Mouse (Mus musculus): ENCODE results near the gene Atp6v0e2.

Gene Atp6v0e2

DNA sequence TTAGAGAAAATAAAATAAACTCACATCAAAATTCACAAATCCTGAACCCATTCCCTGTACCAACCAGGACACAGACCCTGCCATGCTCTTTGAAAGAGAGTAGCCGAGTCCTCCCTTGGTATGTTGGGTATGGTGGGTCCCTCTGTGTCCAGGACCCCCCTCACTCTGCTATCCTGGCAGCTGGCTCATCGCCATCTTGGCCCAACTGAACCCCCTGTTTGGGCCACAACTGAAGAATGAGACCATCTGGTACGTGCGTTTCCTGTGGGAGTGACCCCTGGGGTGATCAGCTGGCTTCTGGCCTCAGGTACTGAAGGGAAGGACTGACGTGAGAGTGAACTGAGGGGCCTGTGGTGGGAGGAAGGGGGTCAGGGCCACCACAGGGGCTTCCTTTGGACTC, 2.4 kb downstream of the Atp6v0e2 start:
- DNase-seq (ENCODE audit: low read depth, low spot score): no peak

DNA sequence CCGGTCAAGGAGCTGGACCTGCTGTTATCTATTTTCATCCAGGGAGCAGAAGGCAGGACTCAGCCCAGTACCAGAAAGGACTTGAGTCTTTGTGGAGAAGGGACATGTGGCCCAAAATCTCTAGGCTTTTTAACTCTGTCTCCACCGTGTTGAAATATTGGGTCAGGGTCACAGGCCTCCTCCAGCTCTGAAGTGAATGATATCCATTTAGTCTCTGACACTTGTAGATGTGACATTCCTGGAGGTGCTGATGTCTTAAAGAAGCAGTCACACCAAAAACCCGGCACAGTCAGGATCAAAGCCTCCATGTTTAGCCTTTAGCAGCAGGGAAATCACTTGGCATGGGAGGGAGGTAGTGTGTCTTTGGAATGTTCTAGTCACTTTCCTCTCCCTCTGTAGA, 3.3 kb downstream of the Atp6v0e2 start:
- DNase-seq (ENCODE audit: low read depth, low spot score): no peak

DNA sequence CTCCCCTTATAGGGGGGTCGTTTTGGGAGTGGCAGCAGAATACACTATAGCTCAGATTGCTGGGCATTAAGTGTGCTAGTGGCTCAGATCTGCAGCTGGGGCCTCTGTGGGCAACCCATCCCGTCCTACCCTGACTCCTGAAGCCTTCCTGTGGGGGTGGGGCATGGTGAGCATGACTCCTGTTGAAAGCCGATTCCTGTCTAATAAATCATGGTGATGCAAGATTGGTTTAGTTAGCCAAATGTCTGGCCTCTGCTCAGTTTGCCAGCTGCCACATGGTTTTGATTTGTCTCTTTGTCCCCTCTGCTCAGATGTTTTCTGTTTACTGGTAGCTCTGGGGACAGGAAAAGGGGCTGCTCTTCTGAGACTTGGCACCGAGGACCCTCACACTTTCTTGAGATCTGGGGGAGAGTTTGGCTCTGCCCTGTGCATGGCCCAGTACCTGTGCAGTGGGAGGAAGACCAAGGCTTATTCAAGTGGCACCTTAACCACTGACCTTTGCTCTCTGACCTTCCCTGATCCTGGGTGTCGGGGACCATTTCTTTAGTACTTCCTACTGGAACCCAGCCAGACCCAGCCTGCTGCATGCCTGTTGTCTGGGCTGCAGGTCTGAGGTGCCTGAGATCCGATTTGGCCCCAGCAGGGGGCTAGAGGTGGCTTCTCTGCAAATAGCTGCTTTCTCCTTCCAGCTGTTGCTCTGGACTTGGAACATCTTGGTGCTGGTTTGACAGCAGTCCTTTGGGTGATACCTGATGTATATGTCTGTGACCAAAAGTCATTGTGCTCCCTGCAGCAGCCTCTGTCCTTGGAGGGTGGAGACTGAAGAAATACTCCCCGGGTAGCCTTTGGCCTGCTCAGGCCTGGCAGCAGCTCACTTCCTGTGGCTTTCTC, 4.4 kb downstream of the Atp6v0e2 start:
- DNase-seq (ENCODE audit: low read depth, low spot score): no peak

DNA sequence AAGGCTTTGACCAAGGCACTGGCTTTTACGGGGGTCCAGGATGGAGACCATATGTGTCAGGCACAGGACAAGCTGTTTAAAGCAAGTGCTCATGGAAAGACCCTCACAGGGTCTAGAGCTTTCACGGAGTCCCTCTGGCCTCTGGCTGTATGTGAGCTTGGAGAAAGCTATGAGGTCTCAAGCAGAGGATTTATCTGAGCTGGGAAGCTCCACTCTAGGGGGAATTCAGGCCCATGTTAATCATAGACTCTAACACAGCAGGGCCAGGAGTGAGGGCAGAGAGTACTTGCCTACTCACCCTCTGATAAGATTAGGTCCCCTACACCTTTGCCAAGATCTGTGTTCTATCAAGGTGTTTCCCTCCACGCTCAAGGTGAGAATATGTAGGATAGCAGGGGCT, 5.2 kb downstream of the Atp6v0e2 start:
- DNase-seq (ENCODE audit: low read depth, low spot score): no peak

DNA sequence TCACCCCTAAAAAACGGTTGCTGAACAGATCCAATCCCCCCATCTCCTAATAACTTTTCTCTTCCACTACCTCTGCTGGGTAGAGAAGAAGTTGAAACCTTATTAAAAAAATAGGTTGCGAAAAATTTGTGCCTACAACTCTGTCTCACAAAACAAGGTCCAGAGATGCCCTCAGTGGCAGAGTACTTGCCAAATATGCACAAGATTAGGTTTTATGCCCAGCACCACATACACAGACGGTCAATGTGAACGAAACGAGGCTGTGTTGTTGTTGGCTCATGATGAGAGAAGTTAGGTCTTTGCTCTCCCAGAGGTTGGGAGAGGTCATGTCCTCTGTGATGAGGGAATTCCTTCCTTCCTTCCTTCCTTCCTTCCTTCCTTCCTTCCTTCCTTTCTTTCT, 7.8 kb downstream of the Atp6v0e2 start:
- DNase-seq (ENCODE audit: low read depth, low spot score): no peak

DNA sequence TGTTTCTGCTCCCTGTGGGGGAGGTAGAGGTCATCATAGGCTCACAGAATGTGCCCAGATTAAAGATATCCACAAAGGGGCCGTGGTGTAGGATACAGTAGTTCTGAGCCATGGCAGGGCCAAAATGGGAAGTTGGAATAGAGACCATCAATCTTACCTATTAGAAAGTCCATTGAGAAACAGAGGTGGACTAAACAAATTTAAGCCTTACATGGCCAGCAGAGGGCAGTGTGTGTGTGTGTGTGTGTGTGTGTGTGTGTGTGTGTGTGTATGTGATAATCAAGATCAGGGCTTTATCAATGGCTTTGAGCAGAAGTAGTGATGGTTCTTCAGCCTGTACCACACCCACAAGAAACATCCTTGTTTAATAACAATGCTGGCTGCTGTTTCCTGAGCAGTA, 8.9 kb downstream of the Atp6v0e2 start:
- DNase-seq (ENCODE audit: low read depth, low spot score): peak; percentile 55

DNA sequence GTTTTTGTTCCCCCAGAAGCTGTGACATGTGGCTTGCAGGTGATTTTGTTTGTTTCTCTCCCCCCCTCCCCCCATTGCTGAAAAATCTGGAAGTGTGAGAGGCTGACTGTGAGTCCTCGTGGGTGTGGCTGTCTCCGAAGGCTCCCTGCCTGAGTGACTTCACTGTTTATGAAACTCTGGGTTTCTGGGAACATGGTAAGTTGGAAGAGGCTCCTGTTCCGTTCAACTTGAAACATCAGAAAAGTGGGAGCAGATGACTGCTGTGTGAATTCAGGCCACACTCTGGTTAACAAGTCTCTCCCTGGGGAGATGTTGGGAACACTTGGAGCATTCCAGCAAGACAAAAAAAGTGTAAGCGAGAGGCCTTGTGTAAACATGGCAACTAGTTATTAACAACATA, 9.4 kb downstream of the Atp6v0e2 start:
- DNase-seq (ENCODE audit: low read depth, low spot score): no peak

DNA sequence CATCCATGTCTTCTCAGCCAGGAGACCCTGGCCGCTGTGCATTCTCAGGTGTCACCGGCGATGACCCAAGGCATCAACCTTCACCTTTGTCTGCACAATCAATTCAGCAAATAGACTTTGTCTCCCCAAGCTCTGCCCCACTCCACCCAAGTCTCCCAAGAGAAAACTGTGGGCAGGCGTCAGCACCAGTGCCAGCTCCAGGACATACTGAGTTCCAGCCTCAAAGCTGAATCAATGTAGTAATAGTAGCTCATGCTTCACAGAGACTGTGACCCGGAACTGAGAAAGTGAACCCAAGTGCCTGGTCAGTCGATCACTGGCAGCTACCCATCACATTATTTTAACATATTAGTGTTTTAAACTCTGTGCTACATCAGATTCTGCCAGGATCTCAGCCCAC, 10.9 kb downstream of the Atp6v0e2 start:
- no peak for DNase-seq (ENCODE audit: low read depth, low spot score)

DNA sequence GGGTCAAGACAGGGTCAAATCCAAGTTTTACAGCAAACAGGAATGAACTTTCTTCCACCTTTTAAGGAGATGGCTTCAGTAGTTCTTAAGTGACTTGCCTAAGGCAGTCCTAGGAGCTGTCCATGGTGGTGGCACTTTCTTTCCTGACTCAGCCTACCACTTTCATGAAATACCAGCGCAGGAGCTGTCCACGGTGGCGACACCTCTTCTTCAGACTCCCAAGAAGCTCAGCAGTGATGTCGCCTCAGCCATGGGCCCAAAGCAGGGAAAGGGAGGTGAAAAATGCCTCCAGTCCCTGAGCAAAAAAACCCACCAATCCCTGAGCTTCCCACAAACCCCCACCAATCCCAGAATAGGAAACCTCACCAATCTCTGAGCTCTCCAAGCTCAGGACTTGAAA, 15.5 kb downstream of the Atp6v0e2 start:
- DNase-seq (ENCODE audit: low read depth, low spot score): peak; percentile 83

DNA sequence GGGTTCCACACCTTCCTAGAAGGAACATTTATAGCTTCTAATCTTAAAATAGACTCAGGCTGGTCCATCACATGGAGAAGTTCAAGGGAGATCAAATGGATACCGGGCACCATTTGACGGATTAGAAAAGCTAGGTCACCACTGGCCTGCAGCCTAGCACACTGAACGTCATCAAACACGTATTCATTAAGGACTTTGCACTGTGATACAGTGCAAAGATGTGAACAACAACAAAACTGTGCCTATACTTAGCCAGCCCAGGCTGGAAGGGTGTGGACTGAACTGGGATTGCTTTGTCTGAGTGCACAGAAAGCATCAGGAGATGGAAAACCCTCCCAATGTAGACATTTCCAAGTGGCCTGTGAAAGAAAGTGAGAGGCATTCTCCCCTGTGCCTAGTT, 16.4 kb downstream of the Atp6v0e2 start:
- no peak for DNase-seq (ENCODE audit: low read depth, low spot score)

DNA sequence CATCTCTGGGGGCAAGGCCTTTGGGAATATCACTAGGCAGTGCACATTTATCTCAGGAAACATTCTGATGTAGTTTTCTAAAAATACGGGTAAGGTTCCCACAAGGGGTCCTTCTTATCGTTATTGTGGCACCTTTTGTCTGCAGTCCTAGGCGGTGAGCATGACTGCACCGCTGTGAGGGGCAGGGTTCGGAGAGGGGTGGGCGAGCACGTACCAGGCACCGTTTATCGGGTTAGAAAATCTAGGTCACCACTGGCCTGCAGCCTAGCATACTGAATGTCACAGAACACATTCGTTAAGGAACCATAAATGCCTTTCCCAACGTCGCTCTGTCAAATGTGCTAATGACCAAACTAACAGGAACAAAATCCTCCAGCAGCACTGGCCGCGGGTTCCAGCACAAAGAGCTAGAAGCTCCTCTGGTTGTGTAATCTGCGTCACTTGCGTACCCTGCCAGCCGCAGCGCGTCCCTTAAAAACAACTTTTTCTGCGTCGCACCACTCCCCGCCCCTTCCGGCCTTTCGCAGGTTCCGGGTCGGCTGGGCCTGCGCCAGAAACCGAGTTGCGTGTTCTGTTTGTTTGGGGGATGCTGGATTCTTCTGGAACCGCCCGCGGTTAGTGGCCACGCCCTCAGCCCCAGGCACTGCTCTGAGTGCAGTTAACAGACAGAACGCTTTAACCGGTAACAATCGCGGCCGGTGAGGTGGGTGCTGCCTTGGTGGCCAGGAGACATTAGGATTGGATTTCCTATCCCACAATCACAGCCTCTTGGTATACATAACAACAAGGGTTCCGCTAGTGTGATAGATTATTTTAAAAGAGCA, 17.1 kb downstream of the Atp6v0e2 start, which contains the start of gene Lrrc61:
Gene Lrrc61 (plus strand): TSS at position 517 of the 824 bp plus-strand sequence.
- DNase-seq (ENCODE audit: low read depth, low spot score): peak; percentile 94

DNA sequence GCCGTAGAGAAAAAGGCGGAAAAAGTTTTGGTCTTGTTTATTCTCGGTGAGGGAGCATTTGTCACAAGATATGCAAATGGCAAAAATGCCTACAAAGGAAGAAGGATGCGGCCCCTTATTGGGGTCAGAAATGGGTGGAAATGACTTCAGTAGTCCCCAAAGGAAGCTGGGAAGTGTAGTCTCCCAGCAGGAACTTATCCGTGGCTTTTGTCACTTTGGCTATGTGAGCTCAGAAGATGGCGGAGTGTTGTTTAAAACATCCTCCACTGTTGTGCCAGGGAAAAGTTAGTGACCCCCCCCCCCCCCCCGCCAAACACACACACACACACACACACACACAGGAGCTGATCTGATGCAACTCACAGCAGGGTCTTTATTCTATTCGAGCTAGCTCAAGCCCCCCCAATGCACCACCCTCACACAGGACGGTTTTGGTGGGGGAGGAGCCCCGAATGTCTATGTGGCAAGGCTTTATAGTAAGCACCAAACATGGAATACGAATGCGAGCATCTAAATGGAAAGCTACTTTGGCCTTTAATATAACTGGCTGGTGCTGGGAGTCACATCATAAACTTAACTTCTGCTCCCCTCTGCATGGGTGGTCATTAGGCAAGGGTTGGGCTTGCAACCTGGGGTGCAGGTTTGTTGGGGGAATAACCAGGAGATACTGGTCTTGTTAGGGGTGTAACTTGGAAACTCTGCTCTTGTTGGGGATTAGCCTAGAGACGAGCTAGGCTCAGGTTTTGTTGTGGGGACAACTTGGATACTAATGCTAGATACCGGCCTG, 17.9 kb downstream of the Atp6v0e2 start:
- DNase-seq (ENCODE audit: low read depth, low spot score): no peak

DNA sequence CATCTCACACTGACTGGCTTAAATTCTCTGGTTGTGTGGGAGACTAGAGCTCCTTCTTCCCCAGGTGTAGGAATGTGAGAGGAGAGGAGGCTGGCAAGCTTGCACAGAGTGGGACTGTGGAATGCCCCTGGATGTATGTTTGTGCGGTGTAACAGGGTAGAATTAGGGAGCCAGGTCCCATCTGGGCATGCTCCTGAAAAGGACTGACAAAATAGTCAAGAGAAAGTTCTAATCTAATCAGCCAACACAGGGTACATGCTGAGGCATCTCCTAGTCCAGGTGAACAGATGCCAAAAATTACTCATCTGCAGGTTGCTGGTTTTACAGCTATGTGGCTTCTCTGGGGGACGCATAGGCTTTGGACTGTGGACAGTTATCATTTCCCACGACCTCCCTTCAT, 18.5 kb downstream of the Atp6v0e2 start:
- DNase-seq (ENCODE audit: low read depth, low spot score): no peak

DNA sequence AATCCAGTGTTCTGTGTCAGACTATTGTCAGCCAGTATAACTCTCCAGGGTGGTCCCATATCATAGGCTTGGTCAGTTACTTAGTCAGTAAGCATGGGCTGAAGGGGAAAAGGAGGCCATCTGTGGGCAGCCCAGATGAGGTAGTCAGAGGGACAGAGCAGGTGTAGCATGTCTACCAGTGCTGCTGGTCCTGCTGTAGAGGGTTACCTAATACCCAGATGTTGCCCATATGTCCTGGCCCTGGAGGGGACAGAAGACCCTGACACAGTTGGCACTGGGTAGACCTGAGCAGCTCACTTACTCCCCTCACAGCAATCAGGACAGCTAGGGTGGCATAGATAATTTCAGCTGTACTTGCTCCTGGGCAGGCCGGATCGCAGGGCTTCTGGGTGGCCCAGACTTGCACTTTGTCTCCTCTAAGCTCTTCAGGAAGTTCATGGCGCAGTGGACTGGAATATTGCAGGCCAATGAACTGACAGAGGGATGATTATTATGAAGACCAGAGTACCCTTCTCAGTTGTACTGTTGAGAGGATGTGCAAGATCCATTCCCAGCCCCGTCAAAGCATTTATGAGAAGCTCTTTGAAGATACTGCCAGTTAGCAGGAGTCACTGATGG, 28.4 kb downstream of the Atp6v0e2 start:
- no peak for DNase-seq (ENCODE audit: low read depth, low spot score)

DNA sequence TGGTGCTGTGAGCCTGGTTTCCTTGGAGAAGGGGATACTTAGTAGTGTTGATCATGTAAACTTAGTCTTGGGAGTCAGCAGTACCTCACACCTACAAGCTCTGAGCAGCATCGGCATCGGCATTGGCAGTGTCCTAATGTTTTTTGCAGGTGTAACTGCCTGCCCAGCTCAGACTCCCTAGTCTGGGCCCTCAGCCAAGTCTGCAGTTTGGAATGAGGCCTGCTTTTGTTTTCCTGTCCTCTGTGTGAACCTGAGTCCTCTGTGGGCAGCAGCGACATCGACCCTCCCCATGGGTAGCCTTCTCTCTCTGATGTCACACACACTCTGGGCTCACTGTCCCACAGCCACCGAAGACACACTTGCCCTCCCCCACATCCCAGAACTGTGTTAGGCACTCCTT, 28.9 kb downstream of the Atp6v0e2 start:
- DNase-seq (ENCODE audit: low read depth, low spot score): no peak

DNA sequence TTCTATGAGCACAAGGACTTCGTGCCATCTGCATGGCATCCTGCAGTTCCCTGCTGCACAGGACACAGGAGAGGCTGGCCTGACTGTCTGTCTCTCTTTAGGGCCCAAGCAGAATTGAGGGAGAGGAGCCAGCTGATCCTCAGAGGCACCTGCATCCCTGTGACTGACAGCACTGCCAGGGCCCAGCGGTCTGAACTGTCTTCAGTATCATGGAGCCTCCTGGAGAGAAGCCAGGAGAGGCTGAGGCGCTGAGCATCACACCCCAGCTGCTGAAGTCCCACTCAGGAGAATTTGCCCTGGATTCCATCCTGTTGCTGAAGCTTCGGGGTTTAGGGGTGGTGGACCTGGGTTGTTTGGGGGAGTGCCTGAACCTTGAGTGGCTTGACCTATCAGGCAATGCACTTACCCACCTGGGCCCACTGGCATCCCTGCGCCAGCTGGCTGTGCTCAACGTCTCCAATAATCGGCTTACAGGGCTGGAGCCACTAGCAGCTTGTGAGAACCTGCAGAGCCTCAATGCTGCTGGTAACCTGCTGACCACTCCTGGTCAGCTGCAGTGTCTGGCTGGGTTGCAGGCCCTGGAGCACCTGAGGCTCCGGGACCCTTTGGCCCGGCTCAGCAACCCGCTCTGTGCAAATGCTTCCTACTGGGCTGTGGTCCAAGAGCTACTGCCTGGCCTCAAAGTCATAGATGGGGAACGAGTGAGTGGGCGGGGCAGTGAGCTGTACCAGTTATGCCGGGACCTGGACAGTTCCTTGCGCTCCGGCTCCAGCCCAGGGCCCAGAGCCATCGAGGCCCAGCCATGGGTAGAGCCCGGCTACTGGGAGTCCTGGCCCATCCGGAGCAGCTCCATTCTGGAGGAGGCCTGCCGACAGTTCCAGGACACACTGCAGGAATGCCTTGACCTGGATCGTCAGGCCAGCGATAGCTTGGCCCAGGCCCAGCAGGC, 30.9 kb downstream of the Atp6v0e2 start:
- no peak for DNase-seq (ENCODE audit: low read depth, low spot score)

DNA sequence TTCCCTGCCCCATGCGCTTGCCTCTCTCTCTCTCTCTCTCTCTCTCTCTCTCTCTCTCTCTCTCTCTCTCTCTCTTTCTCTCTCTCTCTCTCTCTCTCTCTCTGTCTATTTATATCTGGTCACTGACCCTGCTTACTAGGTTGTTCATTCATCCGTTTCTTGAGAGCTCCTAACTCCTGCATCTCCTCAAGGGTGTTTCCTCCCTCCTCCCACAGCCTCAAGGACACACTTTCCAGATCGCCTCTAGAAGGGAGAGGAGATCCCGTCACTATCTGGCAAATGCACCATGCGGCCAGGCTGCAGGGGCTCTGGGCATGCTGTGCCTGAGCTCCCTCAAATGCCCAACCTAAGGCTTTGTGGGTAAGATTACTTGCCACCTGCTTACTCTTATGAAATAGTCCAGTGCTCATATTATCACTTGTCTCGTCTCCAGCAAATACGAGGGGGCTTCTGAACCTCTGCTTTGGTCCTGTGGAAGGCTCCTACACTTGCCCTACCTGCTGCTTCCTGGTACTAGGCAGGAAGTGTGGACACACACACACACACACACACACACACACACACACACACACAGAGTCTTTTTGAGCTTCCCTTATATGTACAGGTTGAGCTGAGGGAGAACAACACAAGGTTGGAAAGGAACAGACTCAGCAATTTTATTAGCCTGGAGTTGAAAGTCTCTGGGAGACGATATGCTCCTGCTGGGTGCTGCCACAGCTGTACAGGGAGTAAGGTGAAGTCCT, 31.8 kb downstream of the Atp6v0e2 start:
- no peak for DNase-seq (ENCODE audit: low read depth, low spot score)

DNA sequence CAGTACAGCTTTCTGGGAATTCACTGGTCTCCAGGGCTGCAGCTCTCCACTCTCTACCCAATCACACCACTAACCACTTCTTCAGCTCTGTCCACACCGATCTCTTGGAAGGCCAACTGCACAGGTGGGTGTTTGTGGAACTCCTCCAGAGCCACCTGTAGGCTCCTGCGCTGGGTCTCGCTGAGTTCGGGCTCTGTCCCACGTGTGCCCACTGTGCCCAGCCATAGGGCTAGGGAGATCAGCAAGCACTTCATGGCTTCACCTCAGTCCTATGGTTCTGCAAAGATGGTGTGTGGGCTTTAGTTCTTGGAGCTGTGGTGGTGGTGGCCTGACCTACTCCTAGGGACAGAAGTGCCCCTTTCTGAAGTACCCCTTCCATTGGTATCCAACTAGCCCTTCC, 34.6 kb downstream of the Atp6v0e2 start:
- DNase-seq (ENCODE audit: low read depth, low spot score): no peak

DNA sequence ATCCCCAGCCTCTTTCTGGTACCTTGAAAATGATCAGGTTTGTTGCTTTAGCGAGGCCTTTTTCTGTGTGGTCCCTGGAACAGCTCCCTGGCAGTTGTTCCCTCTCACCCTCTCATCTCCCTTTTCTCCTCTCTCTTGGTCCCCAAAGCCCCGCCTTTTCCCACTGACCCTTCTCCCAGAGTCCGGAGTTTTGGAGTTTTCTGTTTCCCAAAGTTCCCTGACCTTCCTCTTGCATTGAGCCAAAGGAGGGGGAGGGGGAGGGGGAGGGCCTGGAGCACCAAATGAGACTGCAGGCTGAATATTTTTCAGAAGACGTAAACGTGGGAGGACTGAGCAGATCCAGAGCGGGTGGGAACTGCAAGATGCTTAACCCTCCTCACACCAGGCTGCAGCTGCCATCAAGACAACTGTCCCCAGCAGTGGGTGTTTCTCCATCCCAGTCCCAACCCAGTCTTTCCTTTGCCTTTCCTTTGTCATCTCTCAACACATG, 35.2 kb downstream of the Atp6v0e2 start, which contains the start of gene Rarres2:
Gene Rarres2 (minus strand): TSS at position 218 of the 490 bp plus-strand sequence.
- DNase-seq (ENCODE audit: low read depth, low spot score): no peak

All from A20 (cell line).